Mouse (Mus musculus) E14TG2a.4 (cell line): ENCODE measurements around the gene Farp1.

ENCODE experiments used
- H3K27me3 ChIP-seq: 2 replicates; pipeline ENCODE4 v1.6.1; 2014; ENCODE audit warnings: low read length, control low read depth; ENCODE audit not compliant: insufficient read depth
- H3K36me3 ChIP-seq: 2 replicates; pipeline ENCODE4 v1.6.1; 2014; ENCODE audit warnings: low read length, control low read depth; ENCODE audit not compliant: insufficient read depth
- H3K4me1 ChIP-seq: replicated peaks from 2 replicates; pipeline ENCODE4 v1.6.1; 2014; ENCODE audit warnings: low read depth, low read length, control low read depth
- H3K4me3 ChIP-seq: replicated peaks from 2 replicates; pipeline ENCODE4 v1.5.1; 2014; ENCODE audit warnings: mild to moderate bottlenecking, low read length
- H3K9me3 ChIP-seq: 2 replicates; pipeline ENCODE4 v1.6.1; 2014; ENCODE audit warnings: low read length, control low read depth
- CTCF ChIP-seq: conservative IDR thresholded peaks from 2 replicates; pipeline ENCODE4 v1.5.1; 2014; ENCODE audit warnings: low read length
- NANOG ChIP-seq: IDR thresholded peaks from 2 replicates; pipeline ENCODE4 v1.6.1; 2014; ENCODE audit warnings: borderline replicate concordance, low read length, mixed read lengths
- POU5F1 ChIP-seq: IDR thresholded peaks from 2 replicates; pipeline ENCODE4 v1.6.1; 2014; ENCODE audit warnings: low read length, borderline replicate concordance

The Farp1 gene

GRCm38 (mm10) chr14:121151837-121152236 lies 116.8 kb downstream of the Farp1 start:
- H3K27me3 ChIP-seq, result no peaks in the 10 kb centered on the region; the same call in 1 of the 2 replicates
- 0 out of 2 replicates have a peak, but pooled peaks cover 7% of the 10 kb centered on the region for H3K9me3 ChIP-seq
- TF ChIP-seq NANOG (no peak), CTCF (no peak), POU5F1 (no peak)
- peaks cover 5% of the 10 kb centered on the region; the same call in 1 of the 2 replicates for H3K4me1 ChIP-seq
- no peak overlapping the region for H3K4me3 ChIP-seq
- H3K36me3 ChIP-seq, result no peaks in the 10 kb centered on the region

DNA sequence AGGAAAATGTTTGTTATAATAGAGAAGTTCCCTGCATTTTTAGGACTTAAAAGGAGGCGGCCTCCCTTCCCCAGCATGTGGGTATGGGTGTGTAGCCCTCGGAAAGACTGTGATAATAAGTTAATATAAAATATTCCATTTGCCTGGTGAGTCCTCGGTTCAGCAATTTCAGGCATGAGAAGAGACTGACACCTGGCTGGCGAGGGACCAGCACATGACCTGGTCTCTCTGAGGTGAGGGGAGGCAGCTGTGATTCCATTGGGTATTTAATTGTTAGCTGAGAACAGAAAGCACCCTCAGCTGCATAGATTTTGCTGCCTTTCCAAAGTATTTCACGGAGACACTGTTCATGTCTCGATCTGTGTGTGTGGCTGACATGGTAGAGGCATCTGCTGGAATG lies 117.8 kb downstream of the Farp1 start:
- peaks cover 5% of the 10 kb centered on the region; the same call in 1 of the 2 replicates for H3K4me1 ChIP-seq
- TF ChIP-seq CTCF, result no peak
- no peak for TF ChIP-seq NANOG
- no peak for TF ChIP-seq POU5F1
- H3K9me3 ChIP-seq, result 0 out of 2 replicates have a peak, but pooled peaks cover 7% of the 10 kb centered on the region
- H3K36me3 ChIP-seq, result no peaks in the 10 kb centered on the region
- H3K4me3 ChIP-seq, result no peak overlapping the region
- no peaks in the 10 kb centered on the region for H3K27me3 ChIP-seq

DNA sequence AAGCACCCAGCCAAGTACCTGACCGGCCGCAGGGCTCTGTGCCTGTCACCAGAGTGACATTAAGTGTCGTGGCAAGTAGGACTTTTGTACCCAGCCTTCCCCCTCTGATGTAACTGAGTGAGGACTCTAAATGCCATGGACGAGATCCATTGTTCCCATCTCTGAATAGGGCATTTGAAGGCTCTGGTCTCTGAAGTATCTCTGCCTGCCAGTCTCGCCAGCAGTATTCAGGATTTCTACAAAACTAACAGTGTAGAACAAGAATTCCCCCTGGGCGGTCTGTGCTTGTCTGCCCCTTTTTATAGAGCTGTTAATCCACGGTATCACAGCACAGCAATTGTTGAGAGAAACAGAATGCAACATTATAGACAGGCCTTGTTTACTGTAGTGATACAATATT lies 118.3 kb downstream of the Farp1 start:
- no peak for TF ChIP-seq CTCF
- no peak for TF ChIP-seq POU5F1
- no peak for TF ChIP-seq NANOG
- no peak overlapping the region for H3K4me3 ChIP-seq

GRCm38 (mm10) chr14:121155173-121155572 lies 120.2 kb downstream of the Farp1 start:
- H3K27me3 ChIP-seq, result no peaks in the 10 kb centered on the region

More for the DNA sequence above, 118.3 kb downstream of the Farp1 start:
- H3K27me3 ChIP-seq, result no peaks in the 10 kb centered on the region
- H3K9me3 ChIP-seq, result 0 out of 2 replicates have a peak, but pooled peaks cover 7% of the 10 kb centered on the region
- no peaks in the 10 kb centered on the region for H3K36me3 ChIP-seq
- peaks cover 5% of the 10 kb centered on the region; the same call in 1 of the 2 replicates for H3K4me1 ChIP-seq

DNA sequence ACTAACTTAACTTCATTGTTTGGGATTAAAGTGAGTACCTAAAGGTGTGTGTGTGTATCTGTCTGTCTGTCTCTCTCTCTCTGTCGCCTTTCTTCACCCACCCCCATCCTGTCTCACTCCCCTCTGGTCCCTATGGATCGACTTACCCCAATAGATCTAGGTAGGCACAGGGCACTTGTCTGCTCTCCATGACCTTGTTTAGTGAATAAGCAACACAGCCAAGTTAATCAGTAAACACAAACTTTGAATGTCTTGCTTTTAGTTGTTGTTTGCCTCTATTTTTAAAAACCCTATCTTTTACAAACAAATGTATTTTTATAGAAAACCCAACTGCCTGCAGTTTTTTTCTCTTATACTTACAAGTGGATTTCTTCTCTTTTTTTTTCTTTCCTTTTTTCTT lies 123.6 kb downstream of the Farp1 start:
- Histone ChIP-seq H3K9me3 (0 out of 2 replicates have a peak, but pooled peaks cover 7% of the 10 kb centered on the region), H3K27me3 (no peaks in the 10 kb centered on the region), H3K4me3 (no peak overlapping the region), H3K36me3 (no peaks in the 10 kb centered on the region), H3K4me1 (peaks cover 5% of the 10 kb centered on the region; the same call in 1 of the 2 replicates)
- no peak for TF ChIP-seq NANOG

More at GRCm38 (mm10) chr14:121155173-121155572, 120.2 kb downstream of the Farp1 start:
- Histone ChIP-seq H3K9me3 (0 out of 2 replicates have a peak, but pooled peaks cover 7% of the 10 kb centered on the region), H3K4me1 (peaks cover 5% of the 10 kb centered on the region; the same call in 1 of the 2 replicates), H3K36me3 (no peaks in the 10 kb centered on the region), H3K4me3 (no peak overlapping the region)
- no peak for TF ChIP-seq NANOG
- TF ChIP-seq CTCF, result no peak
- TF ChIP-seq POU5F1, result no peak

DNA sequence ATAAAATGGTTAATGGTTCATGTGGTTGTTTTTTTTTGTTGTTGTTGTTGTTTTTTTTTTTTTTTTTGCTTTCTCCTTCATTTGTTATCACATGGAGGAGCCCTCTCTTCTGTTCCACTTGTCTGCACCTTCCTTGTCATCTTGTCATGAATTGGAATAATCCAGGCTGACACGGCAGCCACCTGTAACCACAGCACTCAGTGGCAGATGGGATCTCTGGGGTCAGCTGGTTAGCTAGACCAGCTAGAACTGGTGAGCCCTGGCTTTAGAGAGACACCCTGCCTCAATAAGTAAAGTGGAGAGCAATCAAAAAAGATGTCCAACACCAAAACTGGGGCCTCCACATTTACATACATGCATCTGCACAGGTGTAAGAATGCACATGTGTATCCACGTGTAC lies 127.8 kb downstream of the Farp1 start:
- no peak for TF ChIP-seq POU5F1
- no peak for TF ChIP-seq NANOG
- TF ChIP-seq CTCF, result no peak

DNA sequence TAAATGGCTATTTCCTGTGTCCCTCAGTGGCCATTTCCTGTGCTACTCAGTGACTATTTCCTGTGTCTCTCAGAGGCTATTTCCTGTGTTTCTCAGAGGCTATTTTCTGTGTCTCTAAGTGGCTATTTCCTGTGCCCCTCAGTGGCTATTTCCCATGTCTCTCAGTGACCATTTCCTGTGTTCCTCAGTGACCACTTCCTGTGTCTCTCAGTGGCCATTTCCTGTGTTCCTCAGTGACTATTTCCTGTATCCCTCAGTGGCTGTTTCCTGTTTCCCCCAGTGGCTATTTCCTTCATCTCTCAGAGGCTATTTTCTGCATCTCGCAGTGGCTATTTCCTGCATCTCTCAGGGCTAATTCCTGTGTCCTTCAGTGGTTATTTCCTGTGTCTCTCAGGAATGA lies 129.9 kb downstream of the Farp1 start:
- no peak overlapping the region for H3K4me3 ChIP-seq
- no peaks in the 10 kb centered on the region for H3K36me3 ChIP-seq

More for the DNA sequence above, 127.8 kb downstream of the Farp1 start:
- Histone ChIP-seq H3K9me3 (no peaks in the 10 kb centered on the region), H3K4me3 (no peak overlapping the region), H3K36me3 (no peaks in the 10 kb centered on the region), H3K27me3 (no peaks in the 10 kb centered on the region), H3K4me1 (no peaks in the 10 kb centered on the region)

GRCm38 (mm10) chr14:121165408-121166037 lies 130.5 kb downstream of the Farp1 start:
- no peak overlapping the region for H3K4me3 ChIP-seq
- no peaks in the 10 kb centered on the region for H3K36me3 ChIP-seq
- no peaks in the 10 kb centered on the region; the same call in 1 of the 2 replicates for H3K27me3 ChIP-seq
- TF ChIP-seq CTCF, result no peak
- no peak for TF ChIP-seq POU5F1
- TF ChIP-seq NANOG, result no peak
- H3K4me1 ChIP-seq, result no peaks in the 10 kb centered on the region
- no peaks in the 10 kb centered on the region for H3K9me3 ChIP-seq

More for the DNA sequence above, 129.9 kb downstream of the Farp1 start:
- TF ChIP-seq NANOG (no peak), POU5F1 (no peak), CTCF (no peak)
- no peaks in the 10 kb centered on the region for H3K4me1 ChIP-seq
- H3K27me3 ChIP-seq, result no peaks in the 10 kb centered on the region; the same call in 1 of the 2 replicates
- no peaks in the 10 kb centered on the region for H3K9me3 ChIP-seq

- H3K4me1 ChIP-seq, result no peaks in the 10 kb centered on the region
- no peak for TF ChIP-seq POU5F1
- no peak for TF ChIP-seq NANOG
- TF ChIP-seq CTCF, result no peak
- no peaks in the 10 kb centered on the region for H3K9me3 ChIP-seq
- no peak overlapping the region for H3K4me3 ChIP-seq
- no peaks in the 10 kb centered on the region; the same call in 1 of the 2 replicates for H3K27me3 ChIP-seq
- H3K36me3 ChIP-seq, result no peaks in the 10 kb centered on the region
Measured at GRCm38 (mm10) chr14:121166038-121166436, 131.0 kb downstream of the Farp1 start.
